Comparison of ENCODE assay signal across 28 mouse cellular contexts in the genomic region with DNA sequence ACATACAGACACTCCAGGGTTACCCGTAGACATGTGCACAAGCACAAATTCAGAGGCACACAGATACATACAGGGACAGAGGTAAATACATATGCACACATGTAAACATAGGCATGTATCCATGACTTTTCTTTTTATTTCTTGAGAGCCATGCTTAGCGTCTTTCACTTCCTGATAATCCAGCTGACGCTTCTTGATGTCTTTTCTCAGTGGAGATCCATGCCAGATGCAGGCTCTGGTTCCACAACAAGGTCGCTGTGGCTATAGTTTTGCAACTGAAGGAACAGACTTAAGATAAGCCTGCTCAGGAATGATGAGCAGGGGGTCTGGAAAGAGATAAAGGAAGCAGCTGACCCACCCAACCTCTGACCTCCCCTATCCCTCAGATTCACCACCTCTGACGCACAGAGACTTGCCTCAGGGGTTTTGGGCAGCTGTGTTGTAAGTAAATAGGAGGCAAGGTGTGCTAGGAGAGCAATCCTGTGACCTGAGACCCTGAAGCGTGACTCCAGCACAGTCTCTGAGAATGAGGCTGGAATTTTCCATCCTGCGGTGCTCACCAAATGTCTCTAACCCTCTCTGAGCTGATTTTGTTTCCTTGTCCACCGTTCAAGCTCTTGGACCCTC. TPM values are rescaled to one million over a fixed set of nuclear protein-coding genes. Genes with fewer than 3 reads are reported as not detected.
DNase-seq lines count a peak whose midpoint lies in the region; ATAC-seq and TF ChIP-seq lines count a peak whose summit lies in the region.
"Had no signal": no experiment of that assay in that cellular context is flagged by ENCODE, and none has a peak within 500 bp of the region (broad histone marks: within the 10 kb centered on the region; RNA-seq: fewer than 3 reads in every experiment).

No protein-coding gene starts in this region.

- H3K4me2 ChIP-seq in heart, embryonic 13.5 days, result no peak overlapping the region
- no peak overlapping the region for H3K4me2 ChIP-seq in kidney, embryonic 15.5 days
- H3K4me2 ChIP-seq: embryonic facial prominence, embryonic 13.5 days; forebrain, embryonic 15.5 days; hindbrain, embryonic 13.5 days; neural tube, embryonic 12.5 days had no signal

- H3K9me3 ChIP-seq in heart, embryonic 13.5 days, result no peaks in the 10 kb centered on the region
- no peaks in the 10 kb centered on the region for H3K9me3 ChIP-seq in kidney, embryonic 15.5 days (replicated peaks)
- H3K9me3 ChIP-seq: embryonic facial prominence, embryonic 13.5 days; forebrain, embryonic 10.5 days; forebrain, embryonic 15.5 days; hindbrain, embryonic 13.5 days; midbrain, embryonic 10.5 days; neural tube, embryonic 12.5 days had no signal

- 0 out of 2 replicates have a peak overlapping the region, but pooled peaks have one; percentile 26 for H3K27ac ChIP-seq in heart, embryonic 13.5 days (replicated peaks)
- no peak overlapping the region for H3K27ac ChIP-seq in heart, adult 2 months
- H3K27ac ChIP-seq in kidney, embryonic 15.5 days, result no peak overlapping the region
- no peak overlapping the region for H3K27ac ChIP-seq in cerebellum, adult 2 months (ENCODE audit: insufficient read depth, low read length)
- H3K27ac ChIP-seq: embryonic facial prominence, embryonic 13.5 days; forebrain, embryonic 10.5 days; forebrain, embryonic 15.5 days; hindbrain, embryonic 13.5 days; liver, embryonic 14.5 days; macrophage; midbrain, embryonic 10.5 days; neural tube, embryonic 12.5 days had no signal

- no peak overlapping the region for H3K9ac ChIP-seq in heart, embryonic 13.5 days
- no peak overlapping the region for H3K9ac ChIP-seq in heart, adult 2 months (ENCODE audit: low read depth, low read length)
- H3K9ac ChIP-seq in kidney, embryonic 15.5 days, result no peak overlapping the region
- H3K9ac ChIP-seq: embryonic facial prominence, embryonic 13.5 days; forebrain, embryonic 15.5 days; hindbrain, embryonic 13.5 days; liver, embryonic 14.5 days; neural tube, embryonic 12.5 days had no signal

- H3K27me3 ChIP-seq in heart, embryonic 13.5 days (replicated peaks), result no peaks in the 10 kb centered on the region
- H3K27me3 ChIP-seq in heart, adult 2 months (ENCODE audit: control insufficient read depth, insufficient read depth, low read length), result no peaks in the 10 kb centered on the region
- no peaks in the 10 kb centered on the region for H3K27me3 ChIP-seq in kidney, embryonic 15.5 days
- no peaks in the 10 kb centered on the region for H3K27me3 ChIP-seq in cerebellum, adult 2 months (ENCODE audit: control insufficient read depth, insufficient read depth, low read length)
- H3K27me3 ChIP-seq: embryonic facial prominence, embryonic 13.5 days; forebrain, embryonic 15.5 days; hindbrain, embryonic 13.5 days; neural tube, embryonic 12.5 days had no signal

- intact Hi-C loops in heart, adult 2 months (cut with DNase I), result no loop called here

- 40% methylated on average over 8 of the region's 8 CpGs for WGBS in heart, embryonic 13.5 days
- WGBS in heart, adult 2 months, result 78% methylated on average over 8 of the region's 8 CpGs
- 72% methylated on average over 8 of the region's 8 CpGs for WGBS in kidney, embryonic 15.5 days
- WGBS in cerebellum, adult 2 months, result 71% methylated on average over 8 of the region's 8 CpGs

- ATAC-seq in heart, embryonic 13.5 days (ENCODE audit: extremely low read depth, insufficient number of reproducible peaks, low FRiP score, low TSS enrichment), result no peak
- ATAC-seq in kidney, embryonic 15.5 days (replicated peaks; ENCODE audit: low FRiP score), result no peak
- ATAC-seq: activated CD4-positive, CD25-positive, alpha-beta regulatory T cell, adult 4 months; forebrain, embryonic 15.5 days; intestine, embryonic 16.5 days had no signal

- peaks cover 44% of the 10 kb centered on the region for H3K4me1 ChIP-seq in heart, embryonic 13.5 days
- no peaks in the 10 kb centered on the region; the same call in 1 of the 2 replicates for H3K4me1 ChIP-seq in heart, adult 2 months (ENCODE audit: control insufficient read depth, insufficient read depth, low read length)
- H3K4me1 ChIP-seq in kidney, embryonic 15.5 days, result peaks cover 7% of the 10 kb centered on the region; the same call in 1 of the 2 replicates
- no peaks in the 10 kb centered on the region for H3K4me1 ChIP-seq in cerebellum, adult 2 months (ENCODE audit: control insufficient read depth, insufficient read depth, low read length)
- H3K4me1 ChIP-seq: forebrain, embryonic 15.5 days; hindbrain, embryonic 13.5 days had no signal

- H3K36me3 ChIP-seq in heart, embryonic 13.5 days, result no peaks in the 10 kb centered on the region
- H3K36me3 ChIP-seq in heart, adult 2 months (ENCODE audit: control insufficient read depth, insufficient read depth, low read length), result no peaks in the 10 kb centered on the region
- H3K36me3 ChIP-seq in kidney, embryonic 15.5 days, result no peaks in the 10 kb centered on the region
- H3K36me3 ChIP-seq: embryonic facial prominence, embryonic 13.5 days; forebrain, embryonic 10.5 days; forebrain, embryonic 15.5 days; hindbrain, embryonic 13.5 days; midbrain, embryonic 10.5 days; neural tube, embryonic 12.5 days had no signal

- no peak overlapping the region for H3K4me3 ChIP-seq in heart, embryonic 13.5 days
- H3K4me3 ChIP-seq in heart, adult 2 months, result no peak overlapping the region
- H3K4me3 ChIP-seq in kidney, embryonic 15.5 days (replicated peaks), result no peak overlapping the region
- no peak overlapping the region for H3K4me3 ChIP-seq in cerebellum, adult 2 months (replicated peaks; ENCODE audit: insufficient read depth, low read depth, low read length)
- H3K4me3 ChIP-seq: embryonic facial prominence, embryonic 13.5 days; forebrain, embryonic 10.5 days; forebrain, embryonic 15.5 days; hindbrain, embryonic 13.5 days; midbrain, embryonic 10.5 days; myocyte; neural tube, embryonic 12.5 days had no signal

- no peak for TF ChIP-seq POLR2A in heart, adult 2 months (IDR thresholded peaks at IDR 0.05; ENCODE audit: insufficient read depth, low read depth, low read length)
- TF ChIP-seq POLR2A in cerebellum, adult 2 months (IDR thresholded peaks at IDR 0.05; ENCODE audit: borderline replicate concordance, insufficient read depth, low read length), result no peak

- no peak for DNase-seq in heart, adult 2 months
- DNase-seq in kidney, postnatal 14 days, result peak; percentile 26
- DNase-seq in R1 (ENCODE audit: low read depth, low spot score), result peak; percentile 44
- DNase-seq in yolk sac, embryonic 10.5 days (ENCODE audit: low spot score), result peak; percentile 89
- no peak for DNase-seq in cerebellum, adult 2 months
- DNase-seq: adrenal gland, adult 2 months; cerebellum, adult 9-10 months; cerebellum, postnatal 36 days; gastrocnemius, postnatal 25 days; heart, postnatal 4 days; layer of hippocampus, adult 9-11 months; liver; lung, adult 2 months; lung, postnatal 10 days; thymus, postnatal 4 days had no signal

- TF ChIP-seq CTCF in heart, adult 2 months (IDR thresholded peaks at IDR 0.05), result no peak
- TF ChIP-seq CTCF in cerebellum, adult 2 months (IDR thresholded peaks at IDR 0.05; ENCODE audit: borderline replicate concordance, insufficient read depth, low read depth, low read length), result no peak

- no peaks in the 10 kb centered on the region for H3K79me2 ChIP-seq in heart, adult 2 months (replicated peaks; ENCODE audit: control insufficient read depth, insufficient read depth, low read length)

- no peak for TF ChIP-seq EP300 in heart, adult 2 months (IDR thresholded peaks at IDR 0.05; ENCODE audit: insufficient read depth, low read depth, low read length)

RNA-seq across cellular contexts. Expression of a gene that starts 37.0 kb away (rescaled TPM):
- 63.8 and 64.3 TPM in 2 replicates for polyA plus RNA-seq in heart, embryonic 13.5 days (2015; fragmentation: Nextera tagmentation; extraction: Ambion mirVana)
- total RNA-seq in heart, adult 2 months (2021), result 10 to 100 TPM; 51.8 to 55.8 TPM
- 13.7 and 23.1 TPM in 2 replicates for polyA plus RNA-seq in heart, adult 2 months (2012; rRNA removed)
- polyA plus RNA-seq in kidney, embryonic 15.5 days (2015; fragmentation: Nextera tagmentation; extraction: Ambion mirVana), result 58.1 and 63.7 TPM in 2 replicates
- polyA plus RNA-seq in cerebellum, adult 2 months (2012; rRNA removed), result 11.8 and 12.3 TPM in 2 replicates

Comparison
In these comparisons a context has a peak if more than half of its experiments do, and no peak if none do; other contexts are left out.
1. DNase-seq: peak in kidney, postnatal 14 days (single experiment), R1 (single experiment) and yolk sac, embryonic 10.5 days (single experiment); none in heart, adult 2 months (0 of 2) and cerebellum, adult 2 months (0 of 2).